Mouse (Mus musculus): ENCODE data around the gene Erc2.

DNA sequence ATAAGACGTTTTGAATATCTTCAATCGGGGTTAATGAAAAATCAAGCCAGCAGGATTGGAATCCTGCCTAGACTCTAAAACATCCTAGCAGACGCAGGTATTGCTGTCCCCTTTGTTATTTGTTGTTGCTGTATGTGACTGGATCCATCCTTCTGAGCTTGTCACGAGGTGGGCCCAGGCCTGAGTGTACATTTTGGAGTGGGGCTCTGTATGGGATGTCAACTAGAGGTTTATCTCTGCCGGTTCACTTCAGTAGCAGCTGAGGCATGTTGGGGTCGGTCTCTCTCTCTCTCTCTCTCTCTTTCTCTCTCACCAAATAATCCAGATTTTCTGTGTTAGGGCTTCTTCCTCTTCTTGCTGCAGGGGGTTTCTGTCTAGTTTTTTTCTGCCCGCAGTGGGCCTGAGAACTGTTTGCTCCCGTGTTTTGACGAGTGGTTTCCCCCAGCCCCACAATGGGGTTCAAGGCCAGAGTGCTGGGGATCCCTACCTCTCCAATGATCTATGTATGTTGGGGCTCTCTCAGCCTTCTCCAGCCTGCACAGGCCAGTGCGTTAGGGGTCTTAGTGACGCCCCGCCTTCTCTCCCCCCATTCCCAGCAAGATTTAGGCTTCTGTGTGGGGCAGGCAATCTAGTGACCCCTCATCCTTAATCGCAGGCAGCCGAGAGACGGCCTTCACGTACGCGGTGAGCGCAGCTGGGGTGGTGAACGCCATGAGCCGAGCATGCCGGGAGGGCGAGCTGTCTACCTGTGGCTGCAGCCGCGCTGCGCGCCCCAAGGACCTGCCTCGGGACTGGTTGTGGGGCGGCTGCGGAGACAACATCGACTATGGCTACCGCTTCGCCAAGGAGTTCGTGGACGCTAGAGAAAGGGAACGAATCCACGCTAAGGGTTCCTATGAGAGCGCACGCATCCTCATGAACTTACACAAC, 895.7 kb downstream of the Erc2 start:
- TF ChIP-seq CTCF (conservative IDR thresholded peaks at IDR 0.05; ENCODE audit: low read length) (no peak), NANOG (IDR thresholded peaks at IDR 0.05; ENCODE audit: borderline replicate concordance, low read length) (no peak)

Measured in E14TG2a.4 (cell line).